Mouse (Mus musculus) small intestine, adult 2 months (tissue): ENCODE data around the gene Trpm3.

Experiments
- CTCF ChIP-seq: fragments of 200-500 bp; IDR thresholded peaks from 2 replicates; pipeline ENCODE4 v1.5.1; 2012; ENCODE audit warnings: low read depth, mild to moderate bottlenecking, control low read depth, inconsistent platforms, low read length, moderate library complexity, mixed read lengths; ENCODE audit not compliant: insufficient replicate concordance, insufficient read length; ENCODE audit errors: extremely low read depth
- POLR2A ChIP-seq: fragments of 200-500 bp; IDR thresholded peaks from 2 replicates; pipeline ENCODE4 v1.6.1; 2012; ENCODE audit warnings: low read depth, mild to moderate bottlenecking, control low read depth, inconsistent platforms, low read length, moderate library complexity

GRCm38 (mm10) chr19:22935067-22935466, 796.2 kb downstream of the Trpm3 start:
- TF ChIP-seq POLR2A (no peak), CTCF (no peak)
